Mouse (Mus musculus): ENCODE measurements around the gene Tnfrsf11a. TPM values are rescaled to one million over a fixed set of nuclear protein-coding genes. Genes with fewer than 3 reads are reported as not detected.

Tnfrsf11a gene
- polyA plus RNA-seq, 1 experiment, result 13.9 TPM

GRCm38 (mm10) chr1:105883498-105883897 is 103.0 kb downstream of the Tnfrsf11a start:
- no peaks in the 10 kb centered on the region for H3K4me1 ChIP-seq (ENCODE audit: control insufficient read depth, insufficient read depth, low read length)
- TF ChIP-seq CTCF (IDR thresholded peaks at IDR 0.05; ENCODE audit: borderline replicate concordance, insufficient read depth, low read length) (no peak), POLR2A (IDR thresholded peaks at IDR 0.05; ENCODE audit: low read depth, low read length) (no peak)
- no peak overlapping the region for H3K4me3 ChIP-seq (ENCODE audit: insufficient read depth, low read length)
- no peak overlapping the region for H3K27ac ChIP-seq (ENCODE audit: insufficient read depth, low read length)

DNA sequence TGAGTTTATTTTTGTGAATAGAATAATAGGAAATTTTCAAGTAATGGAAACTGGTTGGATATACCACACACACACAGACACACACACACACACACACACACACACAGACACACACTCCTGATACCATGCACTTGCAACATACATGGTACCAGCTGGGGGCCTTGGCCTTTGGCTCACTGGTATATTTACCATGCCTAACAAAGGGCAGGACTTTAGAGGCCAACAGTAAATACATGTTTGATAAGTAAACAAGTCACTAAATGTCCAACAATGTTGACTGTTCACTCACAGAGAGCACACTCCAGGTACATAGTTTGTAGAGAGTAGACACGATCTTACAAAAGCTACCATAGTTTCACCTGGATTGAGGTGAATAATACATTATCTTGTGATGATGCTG is 104.6 kb downstream of the Tnfrsf11a start:
- no peaks in the 10 kb centered on the region for H3K4me1 ChIP-seq (ENCODE audit: control insufficient read depth, insufficient read depth, low read length)
- no peak overlapping the region for H3K4me3 ChIP-seq (ENCODE audit: insufficient read depth, low read length)
- no peak for TF ChIP-seq POLR2A (IDR thresholded peaks at IDR 0.05; ENCODE audit: low read depth, low read length)
- no peak for TF ChIP-seq CTCF (IDR thresholded peaks at IDR 0.05; ENCODE audit: borderline replicate concordance, insufficient read depth, low read length)

GRCm38 (mm10) chr1:105885575-105885974 is 105.1 kb downstream of the Tnfrsf11a start:
- no peaks in the 10 kb centered on the region for H3K4me1 ChIP-seq (ENCODE audit: control insufficient read depth, insufficient read depth, low read length)

More for the DNA sequence above, 104.6 kb downstream of the Tnfrsf11a start:
- no peak overlapping the region for H3K27ac ChIP-seq (ENCODE audit: insufficient read depth, low read length)

GRCm38 (mm10) chr1:105886358-105886757 is 105.8 kb downstream of the Tnfrsf11a start:
- no peak for TF ChIP-seq POLR2A (IDR thresholded peaks at IDR 0.05; ENCODE audit: low read depth, low read length)
- TF ChIP-seq CTCF (IDR thresholded peaks at IDR 0.05; ENCODE audit: borderline replicate concordance, insufficient read depth, low read length), result no peak
- Histone ChIP-seq H3K4me3 (ENCODE audit: insufficient read depth, low read length) (no peak overlapping the region), H3K27ac (ENCODE audit: insufficient read depth, low read length) (no peak overlapping the region), H3K4me1 (ENCODE audit: control insufficient read depth, insufficient read depth, low read length) (no peaks in the 10 kb centered on the region)

More at GRCm38 (mm10) chr1:105885575-105885974, 105.1 kb downstream of the Tnfrsf11a start:
- H3K4me3 ChIP-seq (ENCODE audit: insufficient read depth, low read length), result no peak overlapping the region
- no peak for TF ChIP-seq CTCF (IDR thresholded peaks at IDR 0.05; ENCODE audit: borderline replicate concordance, insufficient read depth, low read length)
- no peak for TF ChIP-seq POLR2A (IDR thresholded peaks at IDR 0.05; ENCODE audit: low read depth, low read length)
- H3K27ac ChIP-seq (ENCODE audit: insufficient read depth, low read length), result no peak overlapping the region

DNA sequence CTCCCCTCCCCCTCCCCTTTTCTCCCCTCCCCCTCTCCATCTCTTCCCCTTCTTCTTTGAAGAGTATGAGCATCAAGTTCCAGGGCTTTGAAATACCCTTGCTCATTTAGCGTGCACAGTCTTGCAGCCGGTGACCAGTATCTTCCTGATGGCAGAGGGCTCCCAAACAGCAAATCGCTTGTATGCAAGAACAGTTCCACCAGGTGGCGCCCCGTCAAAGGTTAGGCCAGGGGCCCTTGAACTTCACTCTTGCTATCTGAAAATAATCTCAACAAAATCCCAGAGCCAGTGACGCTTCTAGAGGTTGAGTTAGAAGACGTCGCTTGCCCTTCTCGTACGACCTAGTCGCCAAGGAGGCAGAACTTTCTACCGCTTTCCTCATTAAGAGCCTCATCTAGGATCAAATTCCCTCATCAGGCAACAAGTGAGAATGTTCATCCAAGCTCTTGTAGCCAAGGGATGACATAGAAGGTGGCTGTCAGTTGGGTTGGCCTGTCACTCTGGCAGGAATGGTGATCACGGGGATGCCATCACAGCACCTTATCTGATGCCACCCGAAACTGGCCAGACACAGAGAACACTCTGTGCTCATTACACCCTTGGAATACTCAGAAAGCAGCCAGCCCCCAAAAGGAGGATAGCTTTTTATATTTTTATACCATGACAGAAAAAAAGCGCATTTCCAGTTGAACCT is 110.7 kb downstream of the Tnfrsf11a start:
- Histone ChIP-seq H3K27ac (ENCODE audit: insufficient read depth, low read length) (no peak overlapping the region), H3K4me1 (ENCODE audit: control insufficient read depth, insufficient read depth, low read length) (no peaks in the 10 kb centered on the region), H3K4me3 (ENCODE audit: insufficient read depth, low read length) (no peak overlapping the region)
- peak; percentile 49; the same call in 1 of the 2 replicates for TF ChIP-seq CTCF (IDR thresholded peaks at IDR 0.05; ENCODE audit: borderline replicate concordance, insufficient read depth, low read length)
- TF ChIP-seq POLR2A (IDR thresholded peaks at IDR 0.05; ENCODE audit: low read depth, low read length), result no peak

DNA sequence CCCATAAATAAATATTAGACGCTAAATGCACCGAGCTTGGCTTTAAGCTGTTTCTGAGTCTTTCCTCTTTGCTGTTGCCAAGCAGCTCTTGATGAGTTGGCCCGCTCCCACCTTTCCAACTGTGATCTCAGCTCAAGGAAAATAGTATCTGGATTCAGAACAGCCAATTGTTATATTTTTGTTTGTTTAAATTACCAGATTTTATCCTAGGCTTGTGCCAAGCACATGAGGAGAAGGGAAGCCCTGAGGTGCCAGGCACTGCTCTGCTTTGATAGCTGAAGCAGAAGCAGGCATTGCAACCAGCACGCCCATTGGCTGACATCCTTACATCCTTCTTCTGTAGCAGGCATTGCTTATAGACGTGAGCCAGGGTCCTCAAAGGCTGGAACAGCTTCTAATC is 114.5 kb downstream of the Tnfrsf11a start:
- TF ChIP-seq POLR2A (IDR thresholded peaks at IDR 0.05; ENCODE audit: low read depth, low read length) (no peak), CTCF (IDR thresholded peaks at IDR 0.05; ENCODE audit: borderline replicate concordance, insufficient read depth, low read length) (no peak)
- H3K27ac ChIP-seq (ENCODE audit: insufficient read depth, low read length), result no peak overlapping the region
- no peaks in the 10 kb centered on the region for H3K4me1 ChIP-seq (ENCODE audit: control insufficient read depth, insufficient read depth, low read length)
- no peak overlapping the region for H3K4me3 ChIP-seq (ENCODE audit: insufficient read depth, low read length)

Other genes starting within 250 kb of the Tnfrsf11a start
- gene Pign, start 117.0 kb upstream of the Tnfrsf11a start, polyA plus RNA-seq (2011; ENCODE audit: insufficient read length, low read depth, missing spikeins), result 49.3 and 53.2 TPM in 2 replicates
- 40.4 and 45.4 TPM in 2 replicates for gene Relch, start 116.9 kb upstream of the Tnfrsf11a start, polyA plus RNA-seq (2011; ENCODE audit: insufficient read length, low read depth, missing spikeins)
- 16.3 and 18.3 TPM in 2 replicates for gene Zcchc2, start 209.7 kb downstream of the Tnfrsf11a start, polyA plus RNA-seq (2011; ENCODE audit: insufficient read length, low read depth, missing spikeins)